Comparison of ENCODE assay signal across 8 mouse cellular contexts in genomic region chr5:104112016-104112415, GRCm38 (mm10). TPM values are rescaled to one million over a fixed set of nuclear protein-coding genes. Genes with fewer than 3 reads are reported as not detected.
A peak's percentile ranks its signal among the peaks of the same experiment; 100 is the strongest.
DNase-seq lines count a peak whose midpoint lies in the region; ATAC-seq lines count a peak whose summit lies in the region.
"Had no signal": no experiment of that assay in that cellular context is flagged by ENCODE, and none has a peak within 500 bp of the region (broad histone marks: within the 10 kb centered on the region; RNA-seq: fewer than 3 reads in every experiment).

No protein-coding gene starts in this region.

- H3K36me3 ChIP-seq in heart, embryonic 15.5 days = no peaks in the 10 kb centered on the region

- no peaks in the 10 kb centered on the region for H3K27me3 ChIP-seq in heart, embryonic 15.5 days

- no peaks in the 10 kb centered on the region for H3K9me3 ChIP-seq in heart, embryonic 15.5 days (replicated peaks)

- H3K4me2 ChIP-seq in heart, embryonic 15.5 days = peak overlapping the region; percentile 50

- peak overlapping the region; percentile 49; the same call in 1 of the 2 replicates for H3K9ac ChIP-seq in heart, embryonic 15.5 days

- peaks cover 57% of the 10 kb centered on the region for H3K4me1 ChIP-seq in heart, embryonic 15.5 days (replicated peaks)

- peak overlapping the region; percentile 77 for H3K27ac ChIP-seq in heart, embryonic 15.5 days

- H3K4me3 ChIP-seq in heart, embryonic 15.5 days = peak overlapping the region; percentile 36

- ATAC-seq in common myeloid progenitor, adult 5-6 weeks (replicated peaks; ENCODE audit: low read depth, poor library complexity, severe bottlenecking) = 0 out of 2 replicates have a peak, but pooled peaks have one; percentile 24
- ATAC-seq in heart, embryonic 15.5 days (replicated peaks; ENCODE audit: insufficient number of reproducible peaks, insufficient read depth, low FRiP score, low read depth) = no peak

- WGBS in heart, embryonic 15.5 days = 14% methylated on average over 9 of the region's 9 CpGs

- peak; percentile 68 for DNase-seq in R1 (ENCODE audit: low read depth, low spot score)
- DNase-seq in lung, postnatal 10 days = peak; percentile 68
- no peak for DNase-seq in thymus, postnatal 4 days
- no peak for DNase-seq in gastrocnemius, adult 18-20 months (ENCODE audit: low spot score)
- DNase-seq in spleen, postnatal 36 days (ENCODE audit: low spot score in 2 of 2) = no peak

RNA-seq across cellular contexts. Expression of gene Sparcl1, which starts 1.5 kb away (rescaled TPM):
- total RNA-seq in common myeloid progenitor, adult 5-6 weeks (2017) = not detected in 2 replicates
- 113 and 115 TPM in 2 replicates for polyA plus RNA-seq in heart, embryonic 15.5 days (2015; fragmentation: Nextera tagmentation; extraction: Ambion mirVana)
- 100 to 1,000 TPM; 111 to 112 TPM for total RNA-seq in gastrocnemius, adult 18-20 months (2021)

RNA-seq across cellular contexts. Expression of gene Gm17660, which starts 34.6 kb away (rescaled TPM):
- not detected in 2 replicates for total RNA-seq in common myeloid progenitor, adult 5-6 weeks (2017)
- polyA plus RNA-seq in heart, embryonic 15.5 days (2015; fragmentation: Nextera tagmentation; extraction: Ambion mirVana) = 0.35 TPM in 1 of 2 replicates, not detected in the other
- total RNA-seq in gastrocnemius, adult 18-20 months (2021) = not detected
- total RNA-seq: left cerebral cortex, adult 18-20 months had no signal

RNA-seq across cellular contexts. Expression of gene Dspp, which starts 58.5 kb away (rescaled TPM):
- not detected in 2 replicates for total RNA-seq in common myeloid progenitor, adult 5-6 weeks (2017)
- not detected in 2 replicates for polyA plus RNA-seq in heart, embryonic 15.5 days (2015; fragmentation: Nextera tagmentation; extraction: Ambion mirVana)
- total RNA-seq in gastrocnemius, adult 18-20 months (2021) = not detected

Comparison
In these comparisons a context has a peak if more than half of its experiments do, and no peak if none do; other contexts are left out.
1. DNase-seq: peak in R1 (single experiment) and lung, postnatal 10 days (single experiment); none in thymus, postnatal 4 days (single experiment), gastrocnemius, adult 18-20 months (single experiment) and spleen, postnatal 36 days (0 of 2).
2. RNA of gene Sparcl1, which starts 1.5 kb away (total RNA-seq): 111 to 112 TPM in gastrocnemius, adult 18-20 months; not detected in common myeloid progenitor, adult 5-6 weeks; every median in the first group is over 100 times any median in the second.